Mouse (Mus musculus) cerebellum, postnatal 36 days (tissue): ENCODE results near the gene Gp1bb.
A peak's percentile ranks its signal among the peaks of the same experiment; 100 is the strongest.

Source experiments
- DNase-seq, 2 experiments: peaks; one replicate each; pipeline ENCODE4 v3.0.0; 2021 to 2022; ENCODE audit warnings: mixed read lengths in 2 of 2

The Gp1bb gene

GRCm38 (mm10) chr16:18622019-18622418 lies at the start of gene Gp1bb:
TSS of gene Gp1bb (minus strand) at chr16:18622403.
- DNase-seq = no peak

GRCm38 (mm10) chr16:18669914-18670313 lies 47.7 kb upstream of the Gp1bb start:
- DNase-seq = no peak

GRCm38 (mm10) chr16:18658597-18658996 lies 36.4 kb upstream of the Gp1bb start:
- DNase-seq = no peak

- no peak for DNase-seq
Observed at GRCm38 (mm10) chr16:18655372-18656098, 33.3 kb upstream of the Gp1bb start.

- no peak for DNase-seq
Observed at GRCm38 (mm10) chr16:18653290-18654160, 31.3 kb upstream of the Gp1bb start.

GRCm38 (mm10) chr16:18649126-18649525 lies 26.9 kb upstream of the Gp1bb start:
- no peak for DNase-seq

GRCm38 (mm10) chr16:18645329-18645728 lies 23.1 kb upstream of the Gp1bb start:
- no peak for DNase-seq

- no peak for DNase-seq
Observed at GRCm38 (mm10) chr16:18644485-18644884, 22.3 kb upstream of the Gp1bb start.

- DNase-seq = no peak
Observed at GRCm38 (mm10) chr16:18643406-18643998, 21.3 kb upstream of the Gp1bb start.

- no peak for DNase-seq
Observed at GRCm38 (mm10) chr16:18642897-18643296, 20.7 kb upstream of the Gp1bb start.

GRCm38 (mm10) chr16:18642291-18642690 lies 20.1 kb upstream of the Gp1bb start:
- DNase-seq = no peak

- DNase-seq = no peak
Observed at GRCm38 (mm10) chr16:18639382-18639929, 17.3 kb upstream of the Gp1bb start.

GRCm38 (mm10) chr16:18638396-18638795 lies 16.2 kb upstream of the Gp1bb start:
- DNase-seq = no peak

GRCm38 (mm10) chr16:18636804-18637203 lies 14.6 kb upstream of the Gp1bb start:
- DNase-seq = no peak

- no peak for DNase-seq
Observed at GRCm38 (mm10) chr16:18636401-18636800, 14.2 kb upstream of the Gp1bb start.

- no peak for DNase-seq
Observed at GRCm38 (mm10) chr16:18633333-18633732, 11.1 kb upstream of the Gp1bb start.

GRCm38 (mm10) chr16:18632816-18633215 lies 10.6 kb upstream of the Gp1bb start:
- DNase-seq = no peak

- no peak for DNase-seq
Observed at GRCm38 (mm10) chr16:18632059-18632458, 9.9 kb upstream of the Gp1bb start.

GRCm38 (mm10) chr16:18631141-18631540 lies 8.9 kb upstream of the Gp1bb start:
- no peak for DNase-seq

GRCm38 (mm10) chr16:18630291-18630690 lies 8.1 kb upstream of the Gp1bb start:
- no peak for DNase-seq

- DNase-seq = peak; percentile 77 to 89
Observed at GRCm38 (mm10) chr16:18629390-18630231, 7.4 kb upstream of the Gp1bb start, which contains the start of gene Sept5. TSS of gene Sept5 (minus strand) at chr16:18629954.

- peak in 1 of 2 experiments; percentile 21 for DNase-seq
Observed at GRCm38 (mm10) chr16:18628948-18629340, 6.7 kb upstream of the Gp1bb start.
